Mouse (Mus musculus): ENCODE measurements at regions not wholly inside any gene's neighbourhood (a gene's known extent, or its start where the extent isn't known, plus 50 kb on each side); places are given as distances from the start of the nearest gene placed in this dataset.

GRCm38 (mm10) chr8:93591608-93592301 is 56.1 kb upstream of the Ces5a start:
- peak; percentile 82 to 91 for DNase-seq
- intact Hi-C loops (cut with DNase I) = loop anchor here (5.0 kb wide), 3 partner anchors 71 to 466 kb away; no protein-coding TSS in a partner anchor

- DNase-seq = no peak
- intact Hi-C loops (cut with DNase I) = loop anchor here (5.0 kb wide), 3 partner anchors 70 to 465 kb away; no protein-coding TSS in a partner anchor
Measured at GRCm38 (mm10) chr8:93592302-93592651, 56.6 kb upstream of the Ces5a start.

- peak; percentile 46 to 62 for DNase-seq
- intact Hi-C loops (cut with DNase I) = no loop called here
Measured at GRCm38 (mm10) chr8:93598613-93599121, 63.0 kb upstream of the Ces5a start.

DNA sequence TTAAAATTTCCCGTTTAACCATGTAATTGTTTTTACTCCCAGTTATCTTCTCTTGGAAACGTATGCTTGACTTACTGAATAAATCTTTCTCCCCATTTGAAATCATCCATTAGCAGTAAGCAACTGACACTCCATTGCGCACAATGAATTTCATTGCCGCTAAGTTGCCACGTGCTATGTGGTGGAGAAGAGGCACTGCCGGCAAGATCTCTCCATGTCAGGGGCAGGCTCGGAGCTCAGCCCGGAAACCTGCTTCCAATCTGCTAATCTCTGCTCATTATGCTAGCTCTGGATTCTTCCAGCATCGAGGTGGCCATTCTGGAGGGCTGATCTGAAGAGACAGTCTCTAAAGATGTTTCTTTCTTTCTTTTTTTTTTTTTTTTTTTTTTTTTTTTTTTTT is 63.7 kb upstream of the Ces5a start:
- intact Hi-C loops (cut with DNase I) = no loop called here
- peak in 1 of 2 experiments; percentile 7 for DNase-seq

- intact Hi-C loops (cut with DNase I) = no loop called here
- peak; percentile 68 to 73 for DNase-seq
Measured at GRCm38 (mm10) chr8:93599776-93600175, 64.1 kb upstream of the Ces5a start.

GRCm38 (mm10) chr8:93626807-93627526 is 91.3 kb upstream of the Ces5a start:
- peak; percentile 55 to 66 for DNase-seq
- intact Hi-C loops (cut with DNase I) = no loop called here

DNA sequence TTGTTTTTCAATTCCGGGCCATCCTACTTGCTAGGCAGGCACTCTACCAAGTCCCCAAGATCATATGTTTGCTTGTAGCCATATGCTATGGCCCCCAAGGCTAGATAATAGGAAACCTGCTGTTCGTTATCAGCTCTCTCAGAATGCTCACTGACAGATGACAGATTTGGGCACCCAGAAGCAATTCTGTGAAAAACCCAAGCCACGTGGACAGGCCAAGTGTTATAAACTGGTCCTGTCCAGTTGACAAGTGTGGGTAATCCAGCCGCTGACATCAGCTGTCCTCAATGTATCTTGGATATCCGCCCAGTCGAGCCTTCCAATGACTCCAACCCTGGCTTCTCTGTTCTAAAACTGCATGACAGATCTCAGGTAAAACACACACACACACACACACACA is 92.0 kb upstream of the Ces5a start:
- intact Hi-C loops (cut with DNase I) = no loop called here
- peak in 1 of 2 experiments; percentile 15 for DNase-seq

GRCm38 (mm10) chr8:93632896-93633295 is 97.3 kb upstream of the Ces5a start:
- intact Hi-C loops (cut with DNase I) = no loop called here

GRCm38 (mm10) chr8:93642770-93643169 is 107.1 kb upstream of the Ces5a start:
- no peak for DNase-seq
- intact Hi-C loops (cut with DNase I) = no loop called here

More at GRCm38 (mm10) chr8:93632896-93633295, 97.3 kb upstream of the Ces5a start:
- DNase-seq = no peak

DNA sequence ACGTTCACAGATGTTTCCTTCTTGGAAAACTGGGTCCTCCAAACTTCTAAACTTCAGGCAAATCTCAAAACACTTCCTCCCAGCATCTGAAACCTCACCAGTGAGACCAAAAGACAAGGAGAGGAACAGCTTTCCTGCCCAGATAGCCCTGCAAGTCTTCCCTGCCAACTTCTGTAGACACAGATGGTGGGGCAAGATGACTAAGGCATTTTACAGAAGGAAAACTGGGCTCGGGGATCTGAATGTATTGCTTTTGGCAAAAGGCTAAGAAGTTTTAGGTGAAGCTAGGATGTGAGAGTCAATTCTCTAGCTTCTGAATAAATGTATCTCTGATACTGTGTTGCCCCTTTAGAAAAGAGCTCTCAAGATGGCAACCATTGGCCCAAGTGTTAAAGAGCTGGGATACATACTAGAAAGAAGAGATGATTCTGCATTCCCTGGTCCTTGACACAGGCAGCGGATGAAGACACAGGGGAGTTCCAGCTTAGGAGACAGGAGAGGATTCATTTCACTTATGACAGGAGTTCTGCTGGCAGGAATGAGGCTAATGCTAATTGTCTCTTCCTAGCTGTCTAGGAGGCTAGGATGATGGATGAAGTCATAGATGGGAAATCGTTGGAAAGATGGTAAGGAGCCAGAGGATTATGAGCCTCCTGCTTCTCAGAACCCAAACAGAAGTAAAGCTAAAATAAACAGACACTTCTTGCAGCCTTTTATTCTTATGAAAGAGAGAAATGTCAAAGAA is 108.0 kb upstream of the Ces5a start:
- intact Hi-C loops (cut with DNase I) = no loop called here
- no peak for DNase-seq

GRCm38 (mm10) chr8:93653421-93653820 is 117.8 kb upstream of the Ces5a start:
- intact Hi-C loops (cut with DNase I) = no loop called here
- DNase-seq = no peak

GRCm38 (mm10) chr8:93653913-93654705 is 118.5 kb upstream of the Ces5a start:
- DNase-seq = no peak

GRCm38 (mm10) chr8:93655752-93656151 is 120.1 kb upstream of the Ces5a start:
- no peak for DNase-seq
- intact Hi-C loops (cut with DNase I) = no loop called here

More at GRCm38 (mm10) chr8:93653913-93654705, 118.5 kb upstream of the Ces5a start:
- intact Hi-C loops (cut with DNase I) = no loop called here

- intact Hi-C loops (cut with DNase I) = loop anchor here (2.0 to 10.0 kb wide), 5 partner anchors 69 to 393 kb away; no protein-coding TSS in a partner anchor
Measured at GRCm38 (mm10) chr8:93661739-93662138, 126.1 kb upstream of the Ces5a start.

GRCm38 (mm10) chr8:93662219-93662618 is 126.6 kb upstream of the Ces5a start:
- intact Hi-C loops (cut with DNase I) = loop anchor here (5.0 to 10.0 kb wide), 4 partner anchors 70 to 393 kb away; no protein-coding TSS in a partner anchor
- DNase-seq = no peak

More at GRCm38 (mm10) chr8:93661739-93662138, 126.1 kb upstream of the Ces5a start:
- DNase-seq = peak; percentile 74 to 84

DNA sequence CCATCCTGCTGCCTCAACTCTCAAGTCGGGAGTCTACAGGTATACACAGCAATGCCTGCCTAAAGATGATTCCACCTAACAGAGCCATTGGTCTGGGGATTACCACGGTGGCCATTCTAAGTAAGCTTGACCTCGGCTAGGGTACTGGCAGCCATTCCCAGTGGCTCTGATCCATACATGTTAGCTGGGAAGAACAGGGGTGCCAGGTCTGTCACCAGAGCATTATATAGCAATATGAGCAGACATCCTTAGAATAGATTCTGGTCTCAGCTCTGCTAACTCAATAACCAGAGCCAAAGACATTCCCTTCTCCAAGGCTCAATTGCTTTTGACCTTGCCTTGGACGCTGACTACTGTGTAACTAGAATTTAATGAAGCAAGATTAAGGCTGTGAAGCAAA is 128.2 kb upstream of the Ces5a start:
- intact Hi-C loops (cut with DNase I) = loop anchor here (5.0 to 10.0 kb wide), 4 partner anchors 72 to 391 kb away; no protein-coding TSS in a partner anchor
- DNase-seq = no peak

DNA sequence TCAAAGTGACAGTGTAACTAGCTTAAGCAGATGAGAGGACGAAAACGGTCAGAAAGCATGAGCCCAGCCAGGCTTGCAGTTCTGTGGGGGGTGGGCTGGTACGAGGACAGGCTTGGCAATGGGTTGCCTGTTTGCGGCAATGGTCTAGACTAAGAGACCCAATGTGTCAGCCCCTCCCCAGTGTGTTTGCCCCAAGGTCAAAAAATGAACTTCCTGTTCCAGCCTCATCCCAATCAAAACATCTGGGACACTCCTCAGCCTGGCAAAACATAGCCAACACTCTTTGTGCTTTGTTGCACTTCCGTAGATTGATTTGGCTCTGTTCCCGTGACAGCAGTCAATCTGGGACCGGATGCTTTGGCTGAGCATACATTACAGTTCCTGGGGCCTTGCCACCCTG is 132.7 kb upstream of the Ces5a start:
- peak in 1 of 2 experiments; percentile 6 for DNase-seq
- intact Hi-C loops (cut with DNase I) = loop anchor here (10.0 kb wide), 2 partner anchors 106 to 386 kb away; no protein-coding TSS in a partner anchor

GRCm38 (mm10) chr8:93674721-93675120 is 135.0 kb upstream of the Gnao1 start:
- intact Hi-C loops (cut with DNase I) = no loop called here
- no peak for DNase-seq

GRCm38 (mm10) chr8:93683773-93684391 is 125.9 kb upstream of the Gnao1 start:
- intact Hi-C loops (cut with DNase I) = no loop called here
- no peak for DNase-seq

All from heart, postnatal 14 days (tissue).